Mouse (Mus musculus): ENCODE data around the gene Plcb3. TPM values are rescaled to one million over a fixed set of nuclear protein-coding genes. Genes with fewer than 3 reads are reported as not detected.

Plcb3 gene
- polyA plus RNA-seq, 1 experiment from 2014 or later, result 15.2 TPM

DNA sequence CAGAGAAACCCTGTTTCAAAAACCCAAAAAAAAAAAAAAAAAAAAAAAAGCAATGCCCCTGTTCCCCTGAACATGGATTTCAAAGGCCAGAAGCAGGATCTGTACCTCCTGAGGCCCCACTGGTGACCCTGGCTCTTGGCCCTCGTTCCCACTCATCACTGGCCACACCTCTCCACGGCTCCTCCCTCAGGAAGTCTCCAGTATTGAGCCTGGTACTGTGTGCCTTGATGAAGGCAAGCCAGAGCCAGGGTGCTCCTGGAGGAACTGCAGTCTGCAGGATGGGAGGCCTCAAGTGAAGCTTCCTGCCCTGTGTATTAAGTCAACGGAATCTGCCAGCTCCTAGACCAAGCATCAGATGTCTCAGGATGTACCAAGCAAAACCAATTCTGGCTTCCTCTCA is 70.1 kb downstream of the Plcb3 start:
- H3K4me3 ChIP-seq (ENCODE audit: control insufficient read depth in 1 of 2, insufficient read depth in 1 of 2, low read depth in 1 of 2, low read length in 2 of 2), result no peak overlapping the region
- H3K4me2 ChIP-seq (ENCODE audit: low read length), result no peak overlapping the region
- H3K36me3 ChIP-seq (ENCODE audit: control insufficient read depth, insufficient read depth, low read length), result peaks cover 33% of the 10 kb centered on the region
- WGBS, result 86% methylated on average over 3 of the region's 3 CpGs
- H3K4me1 ChIP-seq (ENCODE audit: control insufficient read depth in 2 of 2, insufficient read depth in 2 of 2, low read length in 2 of 2), result peaks cover 6 to 21% of the 10 kb centered on the region in 2 experiments
- no peaks in the 10 kb centered on the region for H3K9me3 ChIP-seq (ENCODE audit: control insufficient read depth, low read length)
- no peak overlapping the region for H3K27ac ChIP-seq (replicated peaks in 1 of 2; ENCODE audit: control insufficient read depth in 1 of 2, insufficient read depth in 1 of 2, low read depth in 2 of 2, low read length in 2 of 2)
- no peaks in the 10 kb centered on the region for H3K27me3 ChIP-seq (ENCODE audit: control insufficient read depth, insufficient read depth, low read length)
- no peak for ATAC-seq (ENCODE audit: insufficient number of reproducible peaks, insufficient read depth, low FRiP score, low read depth)
- H3K9ac ChIP-seq (ENCODE audit: low read length), result no peak overlapping the region

DNA sequence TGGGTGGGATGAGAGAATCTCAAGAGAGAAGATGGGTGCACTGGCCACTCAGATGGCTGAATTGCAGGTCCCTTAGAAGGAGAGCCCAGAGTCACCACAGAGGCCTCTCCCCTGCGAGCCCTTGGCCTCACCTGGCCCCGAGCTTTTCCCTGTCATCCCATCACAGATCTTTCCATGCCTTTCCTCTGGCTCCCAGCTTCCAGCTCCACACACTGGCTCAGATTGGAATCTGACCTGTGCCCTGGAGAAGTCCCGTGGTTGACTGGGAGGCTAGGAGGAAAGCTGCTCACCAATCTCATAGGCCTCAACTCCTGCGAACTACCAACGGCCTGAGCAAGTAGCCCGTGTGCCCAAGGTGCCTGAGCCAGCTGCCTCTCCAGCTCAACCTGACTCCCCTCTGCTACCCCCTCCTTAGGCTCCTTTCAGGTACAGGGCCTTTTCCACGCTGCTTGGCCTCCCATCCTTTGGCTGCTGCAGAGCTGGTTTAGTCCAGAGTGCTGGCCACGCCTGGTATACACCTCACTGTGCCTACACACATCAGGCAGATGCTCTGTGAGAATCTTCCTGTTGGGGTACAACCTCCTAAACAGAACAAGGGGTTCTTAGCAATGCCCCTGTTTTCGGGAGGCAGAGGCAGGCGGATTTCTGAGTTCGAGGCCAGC is 70.6 kb downstream of the Plcb3 start:
- Histone ChIP-seq H3K4me1 (ENCODE audit: control insufficient read depth in 2 of 2, insufficient read depth in 2 of 2, low read length in 2 of 2) (peaks cover 6 to 17% of the 10 kb centered on the region in 2 experiments), H3K9ac (ENCODE audit: low read length) (no peak overlapping the region), H3K9me3 (ENCODE audit: control insufficient read depth, low read length) (no peaks in the 10 kb centered on the region), H3K4me2 (ENCODE audit: low read length) (no peak overlapping the region), H3K27ac (replicated peaks in 1 of 2; ENCODE audit: control insufficient read depth in 1 of 2, insufficient read depth in 1 of 2, low read depth in 2 of 2, low read length in 2 of 2) (no peak overlapping the region), H3K27me3 (ENCODE audit: control insufficient read depth, insufficient read depth, low read length) (no peaks in the 10 kb centered on the region), H3K36me3 (ENCODE audit: control insufficient read depth, insufficient read depth, low read length) (peaks cover 30% of the 10 kb centered on the region), H3K4me3 (ENCODE audit: control insufficient read depth in 1 of 2, insufficient read depth in 1 of 2, low read depth in 1 of 2, low read length in 2 of 2) (no peak overlapping the region)
- WGBS, result 85% methylated on average over 11 of the region's 11 CpGs
- ATAC-seq (ENCODE audit: insufficient number of reproducible peaks, insufficient read depth, low FRiP score, low read depth), result no peak

DNA sequence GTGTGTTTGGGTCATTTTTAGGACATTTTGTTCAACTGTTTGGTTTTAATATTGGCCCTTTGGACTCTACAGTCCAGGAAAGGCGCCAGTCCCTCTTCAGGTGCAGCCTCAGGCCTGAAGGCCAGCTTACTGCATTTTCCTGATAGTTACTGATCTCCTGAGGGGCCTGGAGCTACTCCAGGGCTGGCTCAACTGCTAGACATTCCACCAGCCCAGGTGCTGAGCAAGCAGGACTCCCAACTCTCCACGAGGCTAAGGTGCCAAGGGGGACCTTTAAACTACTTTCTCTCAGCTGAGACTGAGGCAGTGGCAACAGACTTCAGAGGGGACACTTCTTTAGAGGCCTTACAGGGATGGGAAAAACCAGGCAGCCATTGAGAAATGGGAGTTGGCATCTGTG is 71.4 kb downstream of the Plcb3 start:
- Histone ChIP-seq H3K4me1 (ENCODE audit: control insufficient read depth in 2 of 2, insufficient read depth in 2 of 2, low read length in 2 of 2) (peaks cover 6 to 17% of the 10 kb centered on the region in 2 experiments), H3K27ac (replicated peaks in 1 of 2; ENCODE audit: control insufficient read depth in 1 of 2, insufficient read depth in 1 of 2, low read depth in 2 of 2, low read length in 2 of 2) (no peak overlapping the region), H3K36me3 (ENCODE audit: control insufficient read depth, insufficient read depth, low read length) (peaks cover 30% of the 10 kb centered on the region), H3K4me2 (ENCODE audit: low read length) (no peak overlapping the region), H3K4me3 (ENCODE audit: control insufficient read depth in 1 of 2, insufficient read depth in 1 of 2, low read depth in 1 of 2, low read length in 2 of 2) (no peak overlapping the region), H3K9ac (ENCODE audit: low read length) (no peak overlapping the region), H3K27me3 (ENCODE audit: control insufficient read depth, insufficient read depth, low read length) (no peaks in the 10 kb centered on the region), H3K9me3 (ENCODE audit: control insufficient read depth, low read length) (peaks cover 3% of the 10 kb centered on the region; the same call in 1 of the 2 replicates)
- ATAC-seq (ENCODE audit: insufficient number of reproducible peaks, insufficient read depth, low FRiP score, low read depth), result no peak
- WGBS, result 81% methylated on average over 2 of the region's 2 CpGs

DNA sequence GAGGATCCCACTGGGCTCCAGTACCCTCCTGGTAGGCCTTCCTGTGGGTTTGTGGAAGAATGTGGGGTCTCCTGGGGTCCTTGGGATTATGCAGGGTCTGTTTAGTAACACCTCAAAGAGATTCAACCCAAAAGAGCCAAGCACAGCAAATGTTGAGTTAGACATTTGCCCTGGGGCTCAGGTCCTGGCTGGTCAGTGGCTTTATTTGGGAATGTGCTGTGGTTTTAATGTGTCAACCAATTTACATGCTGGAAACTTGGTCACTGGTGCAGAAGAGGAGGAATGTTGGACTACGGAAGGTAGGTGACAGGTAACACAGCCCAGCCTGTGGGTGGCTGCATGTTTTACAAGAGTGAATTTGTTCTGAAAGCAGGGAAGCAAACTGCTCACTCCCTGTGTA is 73.2 kb downstream of the Plcb3 start:
- Histone ChIP-seq H3K9ac (ENCODE audit: low read length) (no peak overlapping the region), H3K27ac (replicated peaks in 1 of 2; ENCODE audit: control insufficient read depth in 1 of 2, insufficient read depth in 1 of 2, low read depth in 2 of 2, low read length in 2 of 2) (no peak overlapping the region), H3K27me3 (ENCODE audit: control insufficient read depth, insufficient read depth, low read length) (no peaks in the 10 kb centered on the region), H3K9me3 (ENCODE audit: control insufficient read depth, low read length) (peaks cover 3% of the 10 kb centered on the region; the same call in 1 of the 2 replicates), H3K4me2 (ENCODE audit: low read length) (no peak overlapping the region), H3K4me3 (ENCODE audit: control insufficient read depth in 1 of 2, insufficient read depth in 1 of 2, low read depth in 1 of 2, low read length in 2 of 2) (no peak overlapping the region), H3K4me1 (ENCODE audit: control insufficient read depth in 2 of 2, insufficient read depth in 2 of 2, low read length in 2 of 2) (peaks cover 2 to 7% of the 10 kb centered on the region in 2 experiments), H3K36me3 (ENCODE audit: control insufficient read depth, insufficient read depth, low read length) (peaks cover 30% of the 10 kb centered on the region)
- no peak for ATAC-seq (ENCODE audit: insufficient number of reproducible peaks, insufficient read depth, low FRiP score, low read depth)
- 89% methylated on average over 1 of the region's 1 CpGs for WGBS

Small RNA genes within 50 kb of the gene (microRNA-seq; reads per million reads assigned to microRNA genes)
- 2.8 reads per million, percentile 3 among the genes with 10 or more reads in this experiment for gene Mir6990

Other genes with a start within 250 kb of the Plcb3 start
- gene Rps6ka4, start 135.8 kb downstream of the Plcb3 start, polyA plus RNA-seq (2014; fragmentation: Nextera tagmentation; extraction: Ambion mirVana), result 11.1 and 13.9 TPM in 2 replicates
- gene Ccdc88b, start 118.3 kb downstream of the Plcb3 start, polyA plus RNA-seq (2014; fragmentation: Nextera tagmentation; extraction: Ambion mirVana), result 0.22 and 0.65 TPM in 2 replicates
- 81.9 and 95.0 TPM in 2 replicates for gene Trmt112, start 66.8 kb downstream of the Plcb3 start, polyA plus RNA-seq (2014; fragmentation: Nextera tagmentation; extraction: Ambion mirVana)
- 192 and 210 TPM in 2 replicates for gene Prdx5, start 66.4 kb downstream of the Plcb3 start, polyA plus RNA-seq (2014; fragmentation: Nextera tagmentation; extraction: Ambion mirVana)
- gene Esrra, start 54.7 kb downstream of the Plcb3 start, polyA plus RNA-seq (2014; fragmentation: Nextera tagmentation; extraction: Ambion mirVana), result 14.4 and 18.0 TPM in 2 replicates
- 1.4 and 1.7 TPM in 2 replicates for gene Catsperz, start 51.1 kb downstream of the Plcb3 start, polyA plus RNA-seq (2014; fragmentation: Nextera tagmentation; extraction: Ambion mirVana)
- gene Kcnk4, start 42.0 kb downstream of the Plcb3 start, polyA plus RNA-seq (2014; fragmentation: Nextera tagmentation; extraction: Ambion mirVana), result 0.27 and 0.46 TPM in 2 replicates
- gene Bad, start 34.6 kb downstream of the Plcb3 start, polyA plus RNA-seq (2014; fragmentation: Nextera tagmentation; extraction: Ambion mirVana), result 55.9 and 58.0 TPM in 2 replicates
- 20.7 and 20.8 TPM in 2 replicates for gene Gpr137, start 34.0 kb downstream of the Plcb3 start, polyA plus RNA-seq (2014; fragmentation: Nextera tagmentation; extraction: Ambion mirVana)
- gene Ppp1r14b, start 1.5 kb downstream of the Plcb3 start, polyA plus RNA-seq (2014; fragmentation: Nextera tagmentation; extraction: Ambion mirVana), result 170 and 184 TPM in 2 replicates
- gene Fkbp2, start 4.0 kb upstream of the Plcb3 start, polyA plus RNA-seq (2014; fragmentation: Nextera tagmentation; extraction: Ambion mirVana), result 64.2 and 65.1 TPM in 2 replicates
- gene Vegfb, start 11.2 kb upstream of the Plcb3 start, polyA plus RNA-seq (2014; fragmentation: Nextera tagmentation; extraction: Ambion mirVana), result 141 and 153 TPM in 2 replicates
- gene Dnajc4, start 16.1 kb upstream of the Plcb3 start, polyA plus RNA-seq (2014; fragmentation: Nextera tagmentation; extraction: Ambion mirVana), result 40.0 and 42.9 TPM in 2 replicates
- gene Nudt22, start 19.6 kb upstream of the Plcb3 start, polyA plus RNA-seq (2014; fragmentation: Nextera tagmentation; extraction: Ambion mirVana), result 29.7 and 31.8 TPM in 2 replicates
- 20.0 and 22.0 TPM in 2 replicates for gene Trpt1, start 19.7 kb upstream of the Plcb3 start, polyA plus RNA-seq (2014; fragmentation: Nextera tagmentation; extraction: Ambion mirVana)
- 5.2 and 6.6 TPM in 2 replicates for gene Fermt3, start 43.0 kb upstream of the Plcb3 start, polyA plus RNA-seq (2014; fragmentation: Nextera tagmentation; extraction: Ambion mirVana)
- 174 and 175 TPM in 2 replicates for gene Stip1, start 63.5 kb upstream of the Plcb3 start, polyA plus RNA-seq (2014; fragmentation: Nextera tagmentation; extraction: Ambion mirVana)
- 50.5 and 53.0 TPM in 2 replicates for gene Macrod1, start 80.3 kb upstream of the Plcb3 start, polyA plus RNA-seq (2014; fragmentation: Nextera tagmentation; extraction: Ambion mirVana)
- 1.4 and 1.5 TPM in 2 replicates for gene Flrt1, start 129.3 kb upstream of the Plcb3 start, polyA plus RNA-seq (2014; fragmentation: Nextera tagmentation; extraction: Ambion mirVana)
- gene Otub1, start 229.8 kb upstream of the Plcb3 start, polyA plus RNA-seq (2014; fragmentation: Nextera tagmentation; extraction: Ambion mirVana), result 151 and 153 TPM in 2 replicates
- gene Cox8a, start 241.1 kb upstream of the Plcb3 start, polyA plus RNA-seq (2014; fragmentation: Nextera tagmentation; extraction: Ambion mirVana), result 2,457 and 2,575 TPM in 2 replicates